Mouse (Mus musculus) stomach, embryonic 14.5 days (tissue): Measurements from ENCODE around the gene Gosr2. TPM values are rescaled to one million over a fixed set of nuclear protein-coding genes. Genes with fewer than 3 reads are reported as not detected.

ENCODE experiments used
- ATAC-seq: fragments of 200-750 bp; cut with Nextera tagmentation; 2 replicates; pipeline ENCODE4 v1.8.0; 2017; ENCODE audit warnings: low read depth, moderate TSS enrichment; ENCODE audit not compliant: insufficient number of reproducible peaks, insufficient read depth, low FRiP score
- H3K27ac ChIP-seq: fragments of 300-500 bp; sonication (generic); 2 replicates; pipeline ENCODE4 v1.5.1; 2014; ENCODE audit warnings: mild to moderate bottlenecking, low read length, moderate library complexity, mixed read lengths
- H3K27me3 ChIP-seq: fragments of 300-500 bp; sonication (generic); 2 replicates; pipeline ENCODE4 v1.6.1; 2014; ENCODE audit warnings: low read length, control low read depth, mixed read lengths; ENCODE audit not compliant: control insufficient read depth, insufficient read depth
- H3K36me3 ChIP-seq: fragments of 300-500 bp; sonication (generic); 2 replicates; pipeline ENCODE4 v1.6.1; 2014; ENCODE audit warnings: mild to moderate bottlenecking, control low read depth, low read length, moderate library complexity, mixed read lengths; ENCODE audit not compliant: control insufficient read depth, insufficient read depth
- H3K4me1 ChIP-seq: fragments of 300-500 bp; sonication (generic); 2 replicates; pipeline ENCODE4 v1.6.1; 2014; ENCODE audit warnings: low read length, control low read depth, mixed read lengths; ENCODE audit not compliant: control insufficient read depth, insufficient read depth
- H3K4me2 ChIP-seq: fragments of 300-500 bp; sonication (generic); replicated peaks from 2 replicates; pipeline ENCODE4 v1.6.1; 2014; ENCODE audit warnings: low read depth, low read length, control low read depth
- H3K4me3 ChIP-seq: fragments of 300-500 bp; sonication (generic); 2 replicates; pipeline ENCODE4 v1.5.1; 2014; ENCODE audit warnings: low read depth, low read length, control low read depth
- H3K9ac ChIP-seq: fragments of 300-500 bp; sonication (generic); replicated peaks from 2 replicates; pipeline ENCODE4 v1.6.1; 2014; ENCODE audit warnings: low read depth, mild to moderate bottlenecking, control low read depth, low read length, moderate library complexity, mixed read lengths
- H3K9me3 ChIP-seq: fragments of 300-500 bp; sonication (generic); 2 replicates; pipeline ENCODE4 v1.6.1; 2016; ENCODE audit warnings: low read depth, low read length, control low read depth; ENCODE audit not compliant: control insufficient read depth
- WGBS: fragments of 180-500 bp; shearing (Covaris S2); extraction: QIAGEN DNeasy Blood & Tissue Kit; methylation state at CpG from one replicate; pipeline ENCODE4 v1.1.7; 2014; 5-methylcytosine and 5-hydroxymethylcytosine counted together
- polyA plus RNA-seq: library from polyadenylated mRNA; unstranded; fragments of >200 nt; fragmentation: Nextera tagmentation; extraction: Ambion mirVana; gene quantifications from 2 replicates; pipeline ENCODE4 v1.2.1, GENCODE M21; 2014

Gene Gosr2
- polyA plus RNA-seq, 1 experiment from 2014 or later = 69.4 TPM

- Histone ChIP-seq H3K4me3 (no peak overlapping the region), H3K4me1 (0 out of 2 replicates have a peak, but pooled peaks cover 4% of the 10 kb centered on the region), H3K9ac (no peak overlapping the region), H3K9me3 (no peaks in the 10 kb centered on the region), H3K36me3 (no peaks in the 10 kb centered on the region), H3K27ac (no peak overlapping the region), H3K27me3 (no peaks in the 10 kb centered on the region), H3K4me2 (no peak overlapping the region)
- ATAC-seq = no peak
- 48% methylated on average over 8 of the region's 8 CpGs for WGBS
These were observed 9.3 kb upstream of the Gosr2 start for GRCm38 (mm10) chr11:103707005-103707404.

GRCm38 (mm10) chr11:103698226-103698625 lies 528 bp upstream of the Gosr2 start:
- H3K4me1 ChIP-seq = peaks cover 6% of the 10 kb centered on the region; the same call in 1 of the 2 replicates
- peak overlapping the region; percentile 95 for H3K27ac ChIP-seq
- peak overlapping the region; percentile 51 for H3K4me2 ChIP-seq
- no peaks in the 10 kb centered on the region for H3K27me3 ChIP-seq
- ATAC-seq = no peak
- H3K4me3 ChIP-seq = peak overlapping the region; percentile 75
- H3K9ac ChIP-seq = peak overlapping the region; percentile 75
- no peaks in the 10 kb centered on the region for H3K36me3 ChIP-seq
- 68% methylated on average over 2 of the region's 2 CpGs for WGBS
- H3K9me3 ChIP-seq = no peaks in the 10 kb centered on the region

GRCm38 (mm10) chr11:103696851-103697564 lies 690 bp downstream of the Gosr2 start:
- H3K4me1 ChIP-seq = peaks cover 6% of the 10 kb centered on the region; the same call in 1 of the 2 replicates
- 2% methylated on average over 18 of the region's 18 CpGs for WGBS
- H3K27me3 ChIP-seq = no peaks in the 10 kb centered on the region
- no peaks in the 10 kb centered on the region for H3K36me3 ChIP-seq
- peak overlapping the region; percentile 51 for H3K4me2 ChIP-seq
- no peaks in the 10 kb centered on the region for H3K9me3 ChIP-seq
- H3K4me3 ChIP-seq = peak overlapping the region; percentile 75
- peak; percentile 60 for ATAC-seq
- H3K27ac ChIP-seq = peak overlapping the region; percentile 95
- H3K9ac ChIP-seq = peak overlapping the region; percentile 75

GRCm38 (mm10) chr11:103693241-103693640 lies 4.5 kb downstream of the Gosr2 start:
- Histone ChIP-seq H3K9me3 (no peaks in the 10 kb centered on the region), H3K4me3 (no peak overlapping the region), H3K4me1 (peaks cover 6% of the 10 kb centered on the region; the same call in 1 of the 2 replicates), H3K36me3 (peaks cover 4% of the 10 kb centered on the region; the same call in 1 of the 2 replicates), H3K27me3 (no peaks in the 10 kb centered on the region), H3K4me2 (no peak overlapping the region), H3K9ac (no peak overlapping the region), H3K27ac (no peak overlapping the region)
- no peak for ATAC-seq
- WGBS = 82% methylated on average over 1 of the region's 1 CpGs

GRCm38 (mm10) chr11:103691036-103691435 lies 6.7 kb downstream of the Gosr2 start:
- H3K4me1 ChIP-seq = no peaks in the 10 kb centered on the region
- no peak overlapping the region for H3K9ac ChIP-seq
- peaks cover 20% of the 10 kb centered on the region; the same call in 1 of the 2 replicates for H3K36me3 ChIP-seq
- H3K27me3 ChIP-seq = no peaks in the 10 kb centered on the region
- no peak overlapping the region for H3K4me3 ChIP-seq
- no peak for ATAC-seq
- 80% methylated on average over 1 of the region's 1 CpGs for WGBS
- H3K9me3 ChIP-seq = no peaks in the 10 kb centered on the region
- no peak overlapping the region for H3K27ac ChIP-seq
- no peak overlapping the region for H3K4me2 ChIP-seq

- Histone ChIP-seq H3K36me3 (peaks cover 35% of the 10 kb centered on the region; the same call in 1 of the 2 replicates), H3K9ac (no peak overlapping the region), H3K4me1 (no peaks in the 10 kb centered on the region), H3K27me3 (no peaks in the 10 kb centered on the region), H3K27ac (no peak overlapping the region), H3K4me3 (no peak overlapping the region), H3K9me3 (no peaks in the 10 kb centered on the region), H3K4me2 (no peak overlapping the region)
- 47% methylated on average over 3 of the region's 3 CpGs for WGBS
- no peak for ATAC-seq
These were observed 8.7 kb downstream of the Gosr2 start for GRCm38 (mm10) chr11:103688980-103689378.

GRCm38 (mm10) chr11:103688271-103688979 lies 9.3 kb downstream of the Gosr2 start:
- Histone ChIP-seq H3K27me3 (no peaks in the 10 kb centered on the region), H3K4me2 (no peak overlapping the region), H3K4me3 (no peak overlapping the region), H3K36me3 (peaks cover 41% of the 10 kb centered on the region; the same call in 1 of the 2 replicates), H3K27ac (no peak overlapping the region), H3K4me1 (no peaks in the 10 kb centered on the region), H3K9me3 (no peaks in the 10 kb centered on the region), H3K9ac (no peak overlapping the region)
- ATAC-seq = peak; percentile 53; the same call in 1 of the 2 replicates
- 70% methylated on average over 6 of the region's 6 CpGs for WGBS

GRCm38 (mm10) chr11:103686706-103687105 lies 11.0 kb downstream of the Gosr2 start:
- Histone ChIP-seq H3K9me3 (no peaks in the 10 kb centered on the region), H3K27me3 (no peaks in the 10 kb centered on the region), H3K27ac (no peak overlapping the region), H3K4me3 (no peak overlapping the region), H3K4me1 (no peaks in the 10 kb centered on the region), H3K36me3 (peaks cover 54% of the 10 kb centered on the region), H3K9ac (no peak overlapping the region), H3K4me2 (no peak overlapping the region)
- ATAC-seq = no peak
- WGBS = 90% methylated on average over 6 of the region's 6 CpGs
